Mouse (Mus musculus): ENCODE data around the gene Adgrl2. TPM values are rescaled to one million over a fixed set of nuclear protein-coding genes. Genes with fewer than 3 reads are reported as not detected.

Adgrl2 gene
- total and polyA plus RNA-seq, 3 experiments: 29.5 to 55.2 (median 52.3) TPM

GRCm38 (mm10) chr3:148886956-148887355, 103.4 kb downstream of the Adgrl2 start:
- H3K27me3 ChIP-seq (ENCODE audit: control insufficient read depth, insufficient read depth, low read length): no peaks in the 10 kb centered on the region
- peaks cover 27% of the 10 kb centered on the region for H3K36me3 ChIP-seq (ENCODE audit: control insufficient read depth, insufficient read depth, low read length)
- WGBS: 79% methylated on average over 4 of the region's 4 CpGs
- peaks cover 23% of the 10 kb centered on the region for H3K4me1 ChIP-seq (ENCODE audit: control insufficient read depth, insufficient read depth, low read length)
- no peak for DNase-seq
- peaks cover 4% of the 10 kb centered on the region for H3K79me2 ChIP-seq (replicated peaks; ENCODE audit: control insufficient read depth, insufficient read depth, low read length)
- intact Hi-C loops (cut with DNase I): loop anchor here (5.0 kb wide), 2 partner anchors 460 to 545 kb away; no protein-coding TSS in a partner anchor
- TF ChIP-seq CTCF (IDR thresholded peaks at IDR 0.05): no peak
- TF ChIP-seq POLR2A (IDR thresholded peaks at IDR 0.05; ENCODE audit: insufficient read depth, low read depth, low read length): no peak
- TF ChIP-seq EP300 (IDR thresholded peaks at IDR 0.05; ENCODE audit: insufficient read depth, low read depth, low read length): no peak
- H3K27ac ChIP-seq: no peak overlapping the region
- no peak overlapping the region for H3K9ac ChIP-seq (ENCODE audit: low read depth, low read length)
- no peak overlapping the region for H3K4me3 ChIP-seq

GRCm38 (mm10) chr3:148885980-148886668, 104.2 kb downstream of the Adgrl2 start:
- H3K9ac ChIP-seq (ENCODE audit: low read depth, low read length): no peak overlapping the region
- WGBS: 61% methylated on average over 8 of the region's 8 CpGs
- TF ChIP-seq EP300 (IDR thresholded peaks at IDR 0.05; ENCODE audit: insufficient read depth, low read depth, low read length) (no peak), POLR2A (IDR thresholded peaks at IDR 0.05; ENCODE audit: insufficient read depth, low read depth, low read length) (no peak), CTCF (IDR thresholded peaks at IDR 0.05) (no peak)
- no peaks in the 10 kb centered on the region for H3K27me3 ChIP-seq (ENCODE audit: control insufficient read depth, insufficient read depth, low read length)
- intact Hi-C loops (cut with DNase I): loop anchor here (5.0 kb wide), 2 partner anchors 461 to 544 kb away; no protein-coding TSS in a partner anchor
- no peak for DNase-seq
- peaks cover 27% of the 10 kb centered on the region for H3K36me3 ChIP-seq (ENCODE audit: control insufficient read depth, insufficient read depth, low read length)
- no peak overlapping the region for H3K4me3 ChIP-seq
- no peak overlapping the region for H3K27ac ChIP-seq
- peaks cover 6% of the 10 kb centered on the region for H3K79me2 ChIP-seq (replicated peaks; ENCODE audit: control insufficient read depth, insufficient read depth, low read length)
- peaks cover 23% of the 10 kb centered on the region for H3K4me1 ChIP-seq (ENCODE audit: control insufficient read depth, insufficient read depth, low read length)

- H3K36me3 ChIP-seq (ENCODE audit: control insufficient read depth, insufficient read depth, low read length): peaks cover 27% of the 10 kb centered on the region
- intact Hi-C loops (cut with DNase I): loop anchor here (5.0 kb wide), 2 partner anchors 462 to 543 kb away; no protein-coding TSS in a partner anchor
- no peak overlapping the region for H3K9ac ChIP-seq (ENCODE audit: low read depth, low read length)
- 77% methylated on average over 4 of the region's 4 CpGs for WGBS
- TF ChIP-seq CTCF (IDR thresholded peaks at IDR 0.05) (no peak), EP300 (IDR thresholded peaks at IDR 0.05; ENCODE audit: insufficient read depth, low read depth, low read length) (no peak), POLR2A (IDR thresholded peaks at IDR 0.05; ENCODE audit: insufficient read depth, low read depth, low read length) (no peak)
- H3K27ac ChIP-seq: no peak overlapping the region
- H3K4me3 ChIP-seq: no peak overlapping the region
- DNase-seq: no peak
- peaks cover 21% of the 10 kb centered on the region for H3K4me1 ChIP-seq (ENCODE audit: control insufficient read depth, insufficient read depth, low read length)
- H3K79me2 ChIP-seq (replicated peaks; ENCODE audit: control insufficient read depth, insufficient read depth, low read length): peaks cover 4% of the 10 kb centered on the region
- no peaks in the 10 kb centered on the region for H3K27me3 ChIP-seq (ENCODE audit: control insufficient read depth, insufficient read depth, low read length)
Observed at GRCm38 (mm10) chr3:148885184-148885583, 105.2 kb downstream of the Adgrl2 start.

GRCm38 (mm10) chr3:148881431-148881830, 108.9 kb downstream of the Adgrl2 start:
- Histone ChIP-seq H3K27me3 (ENCODE audit: control insufficient read depth, insufficient read depth, low read length) (no peaks in the 10 kb centered on the region), H3K79me2 (replicated peaks; ENCODE audit: control insufficient read depth, insufficient read depth, low read length) (peaks cover 7% of the 10 kb centered on the region), H3K9ac (ENCODE audit: low read depth, low read length) (no peak overlapping the region), H3K4me1 (ENCODE audit: control insufficient read depth, insufficient read depth, low read length) (peaks cover 11% of the 10 kb centered on the region), H3K27ac (no peak overlapping the region), H3K4me3 (no peak overlapping the region), H3K36me3 (ENCODE audit: control insufficient read depth, insufficient read depth, low read length) (peaks cover 8% of the 10 kb centered on the region)
- WGBS: 85% methylated on average over 5 of the region's 5 CpGs
- intact Hi-C loops (cut with DNase I): no loop called here
- DNase-seq: no peak
- no peak for TF ChIP-seq CTCF (IDR thresholded peaks at IDR 0.05)
- TF ChIP-seq EP300 (IDR thresholded peaks at IDR 0.05; ENCODE audit: insufficient read depth, low read depth, low read length): no peak
- TF ChIP-seq POLR2A (IDR thresholded peaks at IDR 0.05; ENCODE audit: insufficient read depth, low read depth, low read length): no peak

- peaks cover 17% of the 10 kb centered on the region for H3K36me3 ChIP-seq (ENCODE audit: control insufficient read depth, insufficient read depth, low read length)
- no peak overlapping the region for H3K27ac ChIP-seq
- intact Hi-C loops (cut with DNase I): no loop called here
- H3K4me3 ChIP-seq: no peak overlapping the region
- H3K4me1 ChIP-seq (ENCODE audit: control insufficient read depth, insufficient read depth, low read length): peaks cover 6% of the 10 kb centered on the region
- no peak for DNase-seq
- WGBS: 46% methylated on average over 5 of the region's 5 CpGs
- no peak overlapping the region for H3K9ac ChIP-seq (ENCODE audit: low read depth, low read length)
- TF ChIP-seq CTCF (IDR thresholded peaks at IDR 0.05) (no peak), POLR2A (IDR thresholded peaks at IDR 0.05; ENCODE audit: insufficient read depth, low read depth, low read length) (no peak), EP300 (IDR thresholded peaks at IDR 0.05; ENCODE audit: insufficient read depth, low read depth, low read length) (no peak)
- peaks cover 2% of the 10 kb centered on the region; the same call in 1 of the 2 replicates for H3K79me2 ChIP-seq (replicated peaks; ENCODE audit: control insufficient read depth, insufficient read depth, low read length)
- no peaks in the 10 kb centered on the region for H3K27me3 ChIP-seq (ENCODE audit: control insufficient read depth, insufficient read depth, low read length)
Observed at GRCm38 (mm10) chr3:148872563-148872962, 117.8 kb downstream of the Adgrl2 start.

GRCm38 (mm10) chr3:148871792-148872464, 118.4 kb downstream of the Adgrl2 start:
- 82% methylated on average over 5 of the region's 5 CpGs for WGBS
- DNase-seq: no peak
- intact Hi-C loops (cut with DNase I): no loop called here
- no peak for TF ChIP-seq POLR2A (IDR thresholded peaks at IDR 0.05; ENCODE audit: insufficient read depth, low read depth, low read length)
- TF ChIP-seq CTCF (IDR thresholded peaks at IDR 0.05): no peak
- no peak for TF ChIP-seq EP300 (IDR thresholded peaks at IDR 0.05; ENCODE audit: insufficient read depth, low read depth, low read length)
- Histone ChIP-seq H3K27me3 (ENCODE audit: control insufficient read depth, insufficient read depth, low read length) (no peaks in the 10 kb centered on the region), H3K27ac (no peak overlapping the region), H3K4me3 (no peak overlapping the region), H3K79me2 (replicated peaks; ENCODE audit: control insufficient read depth, insufficient read depth, low read length) (peaks cover 2% of the 10 kb centered on the region; the same call in 1 of the 2 replicates), H3K4me1 (ENCODE audit: control insufficient read depth, insufficient read depth, low read length) (peaks cover 6% of the 10 kb centered on the region), H3K9ac (ENCODE audit: low read depth, low read length) (no peak overlapping the region), H3K36me3 (ENCODE audit: control insufficient read depth, insufficient read depth, low read length) (peaks cover 16% of the 10 kb centered on the region)
